Mouse (Mus musculus): Measurements from ENCODE around the gene Kank1. TPM values are rescaled to one million over a fixed set of nuclear protein-coding genes. Genes with fewer than 3 reads are reported as not detected.
A peak's percentile ranks its signal among the peaks of the same experiment; 100 is the strongest.

Kank1 gene
- polyA plus RNA-seq, 1 experiment from 2014 or later: 81.5 TPM

DNA sequence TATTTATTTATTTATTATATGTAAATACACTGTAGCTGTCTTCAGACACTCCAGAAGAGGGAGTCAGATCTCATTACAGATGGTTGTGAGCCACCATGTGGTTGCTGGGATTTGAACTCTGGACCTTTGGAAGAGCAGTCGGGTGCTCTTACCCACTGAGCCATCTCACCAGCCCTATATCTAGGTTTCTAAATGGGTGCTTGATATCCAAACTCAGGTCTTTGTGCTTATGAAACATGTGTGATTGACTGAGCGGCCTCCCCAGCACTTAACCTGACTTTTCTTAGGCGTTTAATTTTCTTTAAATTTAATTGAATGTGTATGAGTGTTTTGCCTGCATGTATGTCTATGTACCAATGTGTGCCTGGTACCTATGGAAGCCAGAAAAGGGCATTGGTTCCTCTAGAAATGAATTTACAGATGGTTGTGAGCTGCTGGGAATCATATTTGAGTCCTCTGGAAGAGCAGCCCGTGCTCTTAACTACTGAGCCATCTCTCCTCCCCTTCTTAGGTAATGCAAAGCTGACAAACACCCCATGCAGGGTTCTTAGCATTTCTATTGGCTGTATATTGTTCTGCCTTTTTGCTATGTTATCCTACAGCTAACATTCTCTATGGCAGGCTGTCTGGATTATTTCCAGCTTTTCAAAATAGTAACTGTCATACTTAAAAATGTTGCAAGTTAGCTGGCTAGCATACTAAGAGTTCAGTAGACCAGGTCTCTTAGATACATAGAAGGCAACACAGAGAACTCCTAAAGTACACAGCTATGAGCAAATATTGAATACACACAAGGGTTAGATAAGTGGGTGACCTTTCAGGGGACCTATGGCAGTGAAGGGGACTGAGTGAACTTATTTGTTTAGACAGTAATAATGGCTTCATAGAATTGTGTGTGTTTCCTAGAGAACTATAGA is 6.5 kb upstream of the Kank1 start:
- no peak for ATAC-seq (ENCODE audit: insufficient number of reproducible peaks, low FRiP score)
- Histone ChIP-seq H3K27me3 (replicated peaks) (peaks cover 9% of the 10 kb centered on the region), H3K4me2 (no peak overlapping the region), H3K36me3 (no peaks in the 10 kb centered on the region), H3K9me3 (replicated peaks) (no peaks in the 10 kb centered on the region), H3K9ac (no peak overlapping the region), H3K27ac (ENCODE audit: poor library complexity, severe bottlenecking) (0 out of 2 replicates have a peak overlapping the region, but pooled peaks have one; percentile 26), H3K4me3 (no peak overlapping the region), H3K4me1 (replicated peaks) (peaks cover 6% of the 10 kb centered on the region; the same call in 1 of the 2 replicates)
- 73% methylated on average over 4 of the region's 4 CpGs for WGBS

- peaks cover 6% of the 10 kb centered on the region; the same call in 1 of the 2 replicates for H3K4me1 ChIP-seq (replicated peaks)
- H3K9me3 ChIP-seq (replicated peaks): no peaks in the 10 kb centered on the region
- WGBS: 72% methylated on average over 4 of the region's 4 CpGs
- H3K4me3 ChIP-seq: no peak overlapping the region
- no peak overlapping the region for H3K9ac ChIP-seq
- no peak overlapping the region for H3K4me2 ChIP-seq
- no peak overlapping the region; the same call in 1 of the 2 replicates for H3K27ac ChIP-seq (ENCODE audit: poor library complexity, severe bottlenecking)
- no peak for ATAC-seq (ENCODE audit: insufficient number of reproducible peaks, low FRiP score)
- no peaks in the 10 kb centered on the region for H3K36me3 ChIP-seq
- H3K27me3 ChIP-seq (replicated peaks): peaks cover 12% of the 10 kb centered on the region
Observed at GRCm38 (mm10) chr19:25230975-25231334, 5.8 kb upstream of the Kank1 start.

DNA sequence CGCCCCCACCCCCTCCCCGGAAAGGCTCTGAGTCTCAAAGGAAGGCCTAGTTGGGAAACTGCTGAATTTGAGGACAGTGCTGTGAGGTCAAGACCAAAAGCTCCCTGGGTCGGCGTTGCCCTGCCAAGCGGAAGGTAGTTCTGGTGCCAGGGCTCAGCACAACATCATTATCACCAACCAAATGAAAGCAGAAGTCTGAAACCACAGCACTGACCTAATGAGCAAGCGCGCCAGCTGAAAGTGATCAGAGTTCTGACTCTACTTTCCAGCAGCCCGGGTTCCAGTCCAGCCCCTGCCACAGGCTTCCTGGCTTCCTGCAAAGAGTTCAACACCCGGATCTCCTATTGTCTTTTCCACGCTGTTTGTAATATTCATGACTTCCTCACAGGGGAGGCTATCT is 4.7 kb upstream of the Kank1 start:
- WGBS: 71% methylated on average over 10 of the region's 10 CpGs
- H3K27ac ChIP-seq (ENCODE audit: poor library complexity, severe bottlenecking): no peak overlapping the region

DNA sequence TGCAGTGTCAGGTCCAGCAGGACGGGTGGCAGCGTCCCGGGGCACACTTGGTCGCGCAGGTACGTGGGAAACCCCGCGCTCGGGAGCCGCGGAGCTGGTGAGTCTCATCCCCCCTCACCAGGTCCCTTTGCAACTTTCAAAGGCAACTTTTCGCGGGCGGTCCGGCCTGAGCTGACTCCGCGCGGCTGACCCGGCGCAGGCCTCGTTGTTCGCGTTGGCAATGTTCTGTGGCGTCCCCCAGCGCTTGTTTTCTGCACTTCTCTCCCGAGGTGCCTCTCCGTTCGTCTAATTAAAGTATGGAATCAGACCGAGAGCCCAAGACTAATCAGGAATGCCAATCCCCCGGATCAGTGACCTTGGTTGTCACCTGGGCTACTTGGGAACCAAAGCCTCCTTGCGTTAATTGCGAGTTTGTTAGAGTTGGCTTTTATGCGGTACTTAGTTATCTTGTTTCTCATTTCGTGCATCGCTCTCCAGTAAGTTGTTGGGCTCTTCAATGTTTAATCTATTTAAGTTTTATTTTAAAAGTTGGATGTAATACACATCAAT is 791 bp downstream of the Kank1 start:
- peak; percentile 36 for ATAC-seq (ENCODE audit: insufficient number of reproducible peaks, low FRiP score)
- WGBS: 0% methylated on average over 35 of the region's 35 CpGs
- H3K27ac ChIP-seq (ENCODE audit: poor library complexity, severe bottlenecking): peak overlapping the region; percentile 85
- peaks cover 23% of the 10 kb centered on the region for H3K4me1 ChIP-seq (replicated peaks)
- peak overlapping the region; percentile 82 for H3K4me2 ChIP-seq
- H3K9ac ChIP-seq: peak overlapping the region; percentile 73
- H3K27me3 ChIP-seq (replicated peaks): peaks cover 12% of the 10 kb centered on the region
- H3K9me3 ChIP-seq (replicated peaks): no peaks in the 10 kb centered on the region
- H3K36me3 ChIP-seq: no peaks in the 10 kb centered on the region
- peak overlapping the region; percentile 66 for H3K4me3 ChIP-seq

More for the DNA sequence above, 4.7 kb upstream of the Kank1 start:
- Histone ChIP-seq H3K9ac (no peak overlapping the region), H3K4me2 (no peak overlapping the region), H3K27me3 (replicated peaks) (peaks cover 12% of the 10 kb centered on the region), H3K4me1 (replicated peaks) (peaks cover 6% of the 10 kb centered on the region; the same call in 1 of the 2 replicates), H3K4me3 (no peak overlapping the region), H3K9me3 (replicated peaks) (no peaks in the 10 kb centered on the region), H3K36me3 (no peaks in the 10 kb centered on the region)
- no peak for ATAC-seq (ENCODE audit: insufficient number of reproducible peaks, low FRiP score)

GRCm38 (mm10) chr19:25238121-25238520 is 1.3 kb downstream of the Kank1 start:
- H3K27ac ChIP-seq (ENCODE audit: poor library complexity, severe bottlenecking): no peak overlapping the region
- no peaks in the 10 kb centered on the region for H3K9me3 ChIP-seq (replicated peaks)

GRCm38 (mm10) chr19:25243566-25243965 is 6.8 kb downstream of the Kank1 start:
- Histone ChIP-seq H3K27ac (ENCODE audit: poor library complexity, severe bottlenecking) (no peak overlapping the region), H3K27me3 (replicated peaks) (no peaks in the 10 kb centered on the region), H3K4me2 (no peak overlapping the region), H3K9ac (no peak overlapping the region), H3K4me1 (replicated peaks) (peaks cover 56% of the 10 kb centered on the region), H3K4me3 (no peak overlapping the region), H3K36me3 (no peaks in the 10 kb centered on the region), H3K9me3 (replicated peaks) (no peaks in the 10 kb centered on the region)
- no peak for ATAC-seq (ENCODE audit: insufficient number of reproducible peaks, low FRiP score)
- 66% methylated on average over 4 of the region's 4 CpGs for WGBS

More at GRCm38 (mm10) chr19:25238121-25238520, 1.3 kb downstream of the Kank1 start:
- Histone ChIP-seq H3K9ac (peak overlapping the region; percentile 58; the same call in 1 of the 2 replicates), H3K4me3 (peak overlapping the region; percentile 66), H3K36me3 (no peaks in the 10 kb centered on the region), H3K4me1 (replicated peaks) (peaks cover 25% of the 10 kb centered on the region), H3K4me2 (peak overlapping the region; percentile 82), H3K27me3 (replicated peaks) (peaks cover 12% of the 10 kb centered on the region)
- no peak for ATAC-seq (ENCODE audit: insufficient number of reproducible peaks, low FRiP score)
- WGBS: 3% methylated on average over 13 of the region's 13 CpGs

GRCm38 (mm10) chr19:25246062-25246461 is 9.3 kb downstream of the Kank1 start:
- Histone ChIP-seq H3K36me3 (no peaks in the 10 kb centered on the region), H3K4me1 (replicated peaks) (peaks cover 49% of the 10 kb centered on the region), H3K27me3 (replicated peaks) (no peaks in the 10 kb centered on the region), H3K9ac (no peak overlapping the region), H3K9me3 (replicated peaks) (no peaks in the 10 kb centered on the region), H3K4me2 (no peak overlapping the region), H3K27ac (ENCODE audit: poor library complexity, severe bottlenecking) (no peak overlapping the region), H3K4me3 (no peak overlapping the region)
- WGBS: 88% methylated on average over 8 of the region's 8 CpGs
- no peak for ATAC-seq (ENCODE audit: insufficient number of reproducible peaks, low FRiP score)

DNA sequence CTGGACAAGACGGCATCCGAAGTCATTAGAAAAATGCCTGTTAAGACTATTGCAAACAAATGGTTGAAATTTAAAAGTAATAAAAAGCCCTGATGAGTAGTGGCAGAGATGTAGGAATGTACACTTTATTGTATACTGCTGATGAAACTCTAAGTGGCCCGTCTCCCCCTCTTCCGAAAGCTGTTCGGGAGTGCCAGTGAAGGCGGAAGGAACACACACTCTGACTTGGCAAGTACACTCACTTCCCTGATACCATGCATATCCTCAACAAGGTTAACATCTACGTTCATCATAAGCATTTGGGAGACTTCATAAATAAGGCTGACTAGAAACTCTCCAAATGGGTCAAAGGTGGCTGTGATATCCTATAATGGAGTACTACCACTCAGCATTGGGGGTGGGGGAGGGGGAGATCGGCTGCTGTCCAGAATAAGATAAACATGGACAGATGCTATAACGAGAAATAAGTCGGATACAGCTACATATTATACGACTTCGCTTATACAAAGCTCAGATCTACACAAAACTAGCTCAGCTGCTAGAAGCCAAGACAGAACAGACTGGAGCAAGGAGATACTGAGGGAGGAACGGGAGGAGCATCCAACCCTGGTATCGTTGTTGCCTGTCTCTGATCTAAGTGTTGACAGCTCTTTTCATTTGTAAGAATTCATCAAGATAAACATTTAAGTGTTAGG is 11.2 kb downstream of the Kank1 start:
- 72% methylated on average over 14 of the region's 14 CpGs for WGBS
- Histone ChIP-seq H3K27ac (ENCODE audit: poor library complexity, severe bottlenecking) (no peak overlapping the region), H3K9me3 (replicated peaks) (no peaks in the 10 kb centered on the region), H3K4me2 (no peak overlapping the region), H3K4me3 (no peak overlapping the region), H3K4me1 (replicated peaks) (peaks cover 56% of the 10 kb centered on the region), H3K36me3 (no peaks in the 10 kb centered on the region), H3K9ac (no peak overlapping the region), H3K27me3 (replicated peaks) (no peaks in the 10 kb centered on the region)
- no peak for ATAC-seq (ENCODE audit: insufficient number of reproducible peaks, low FRiP score)

GRCm38 (mm10) chr19:25249230-25249629 is 12.5 kb downstream of the Kank1 start:
- Histone ChIP-seq H3K4me1 (replicated peaks) (peaks cover 57% of the 10 kb centered on the region), H3K9ac (no peak overlapping the region), H3K4me3 (no peak overlapping the region), H3K9me3 (replicated peaks) (no peaks in the 10 kb centered on the region), H3K27me3 (replicated peaks) (no peaks in the 10 kb centered on the region), H3K27ac (ENCODE audit: poor library complexity, severe bottlenecking) (no peak overlapping the region), H3K4me2 (no peak overlapping the region), H3K36me3 (no peaks in the 10 kb centered on the region)
- 79% methylated on average over 13 of the region's 13 CpGs for WGBS
- no peak for ATAC-seq (ENCODE audit: insufficient number of reproducible peaks, low FRiP score)

GRCm38 (mm10) chr19:25251610-25252140 is 14.9 kb downstream of the Kank1 start:
- no peaks in the 10 kb centered on the region for H3K9me3 ChIP-seq (replicated peaks)
- WGBS: 76% methylated on average over 3 of the region's 3 CpGs
- no peaks in the 10 kb centered on the region for H3K36me3 ChIP-seq
- no peak overlapping the region for H3K4me2 ChIP-seq
- no peak overlapping the region for H3K4me3 ChIP-seq
- no peak overlapping the region for H3K9ac ChIP-seq
- no peak for ATAC-seq (ENCODE audit: insufficient number of reproducible peaks, low FRiP score)
- H3K4me1 ChIP-seq (replicated peaks): peaks cover 50% of the 10 kb centered on the region
- H3K27me3 ChIP-seq (replicated peaks): no peaks in the 10 kb centered on the region
- H3K27ac ChIP-seq (ENCODE audit: poor library complexity, severe bottlenecking): no peak overlapping the region

GRCm38 (mm10) chr19:25253198-25253597 is 16.4 kb downstream of the Kank1 start:
- no peak for ATAC-seq (ENCODE audit: insufficient number of reproducible peaks, low FRiP score)
- Histone ChIP-seq H3K4me3 (no peak overlapping the region), H3K27ac (ENCODE audit: poor library complexity, severe bottlenecking) (peak overlapping the region; percentile 78), H3K4me2 (peak overlapping the region; percentile 9; the same call in 1 of the 2 replicates), H3K4me1 (replicated peaks) (peaks cover 36% of the 10 kb centered on the region), H3K9me3 (replicated peaks) (no peaks in the 10 kb centered on the region), H3K36me3 (no peaks in the 10 kb centered on the region), H3K27me3 (replicated peaks) (no peaks in the 10 kb centered on the region), H3K9ac (no peak overlapping the region)
- WGBS: 60% methylated on average over 6 of the region's 6 CpGs
